Mouse (Mus musculus) limb, embryonic 13.5 days (tissue): Measurements from ENCODE around the gene Spocd1. TPM values are rescaled to one million over a fixed set of nuclear protein-coding genes. Genes with fewer than 3 reads are reported as not detected.

Source experiments
- ATAC-seq: fragments of 200-750 bp; cut with Nextera tagmentation; 2 replicates; pipeline ENCODE4 v1.8.0; 2017; ENCODE audit warnings: low read depth, moderate number of reproducible peaks, moderate TSS enrichment; ENCODE audit not compliant: low FRiP score
- H3K27ac ChIP-seq: fragments of 300-500 bp; sonication (generic); 2 replicates; pipeline ENCODE4 v1.5.1; 2015; ENCODE audit warnings: inconsistent platforms, mild to moderate bottlenecking, moderate library complexity
- H3K27me3 ChIP-seq: fragments of 300-500 bp; sonication (generic); 2 replicates; pipeline ENCODE4 v1.6.1; 2015; ENCODE audit warnings: mild to moderate bottlenecking, inconsistent platforms
- H3K36me3 ChIP-seq: fragments of 300-500 bp; sonication (generic); 2 replicates; pipeline ENCODE4 v1.6.1; 2015; ENCODE audit warnings: inconsistent platforms, mild to moderate bottlenecking, moderate library complexity
- H3K4me1 ChIP-seq: fragments of 300-500 bp; sonication (generic); 2 replicates; pipeline ENCODE4 v1.6.1; 2015; ENCODE audit warnings: inconsistent platforms
- H3K4me2 ChIP-seq: fragments of 300-500 bp; sonication (generic); replicated peaks from 2 replicates; pipeline ENCODE4 v1.6.1; 2015; ENCODE audit warnings: inconsistent platforms, mild to moderate bottlenecking, moderate library complexity
- H3K4me3 ChIP-seq: fragments of 300-500 bp; sonication (generic); 2 replicates; pipeline ENCODE4 v1.5.1; 2015; ENCODE audit warnings: moderate library complexity, mild to moderate bottlenecking, inconsistent platforms
- H3K9ac ChIP-seq: fragments of 300-500 bp; sonication (generic); 2 replicates; pipeline ENCODE4 v1.6.1; 2015; ENCODE audit warnings: mild to moderate bottlenecking, inconsistent platforms
- H3K9me3 ChIP-seq: fragments of 300-500 bp; sonication (generic); 2 replicates; pipeline ENCODE4 v1.6.1; 2016; ENCODE audit warnings: inconsistent platforms
- WGBS: fragments of 180-500 bp; shearing (Covaris S2); methylation state at CpG from one replicate; pipeline ENCODE4 v1.1.7; 2015; 5-methylcytosine and 5-hydroxymethylcytosine counted together
- polyA plus RNA-seq: library from polyadenylated mRNA; unstranded; fragments of >200 nt; fragmentation: Nextera tagmentation; extraction: Ambion mirVana; gene quantifications from 2 replicates; pipeline ENCODE4 v1.2.1, GENCODE M21; 2015

Gene Spocd1
- polyA plus RNA-seq, 1 experiment from 2014 or later: 0.06 TPM

DNA sequence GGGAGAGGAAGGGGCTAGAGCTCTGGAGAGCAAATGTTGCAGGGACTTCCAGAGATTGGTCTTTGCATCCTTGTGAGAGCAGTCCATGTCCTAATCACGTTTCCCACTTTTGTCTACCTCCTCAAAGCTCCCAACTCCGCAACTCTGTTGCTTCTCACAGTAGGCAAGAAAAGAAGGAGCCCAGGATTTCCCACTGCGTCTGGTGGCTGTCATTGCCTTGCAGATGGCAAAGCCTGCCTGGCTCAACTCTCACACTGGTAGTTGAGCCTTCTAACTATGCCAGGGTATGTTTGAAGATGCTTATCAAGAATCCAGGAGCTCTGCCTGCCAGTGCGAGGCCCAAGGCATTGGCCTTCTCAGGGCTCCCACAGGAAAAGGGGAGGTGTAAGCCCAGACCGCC lies 54.0 kb downstream of the Spocd1 start:
- 18% methylated on average over 5 of the region's 5 CpGs for WGBS

DNA sequence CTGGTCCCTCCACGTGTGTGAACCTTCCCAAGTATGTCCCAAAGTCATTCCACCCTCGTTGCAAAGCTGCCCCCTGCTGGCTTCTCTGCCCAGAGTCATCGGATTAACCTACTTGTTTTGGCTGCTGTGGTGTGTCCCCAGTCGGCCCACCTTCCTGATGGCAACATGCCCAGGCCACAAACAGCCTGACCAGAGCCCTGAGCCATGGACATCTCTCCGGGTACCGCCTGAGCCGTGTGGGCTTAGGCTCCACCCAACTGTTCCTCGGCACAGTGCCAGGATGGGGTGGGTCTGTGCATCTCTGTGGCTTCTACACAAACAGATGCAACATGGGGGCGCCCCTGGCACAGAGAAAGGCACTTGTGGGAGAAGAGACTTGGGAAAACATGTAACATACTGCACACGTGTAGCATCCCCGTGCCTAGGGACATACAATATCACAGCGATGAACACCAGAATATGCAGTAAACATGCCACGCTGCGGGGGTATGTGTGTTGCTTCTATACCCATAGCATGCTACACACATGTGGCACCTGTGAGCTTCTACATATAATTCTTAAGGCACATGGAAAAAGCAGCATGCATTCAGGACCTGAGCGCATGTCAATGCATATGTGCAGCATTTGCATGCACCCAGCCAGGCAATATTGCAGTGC lies 54.8 kb downstream of the Spocd1 start:
- Histone ChIP-seq H3K9ac (peak overlapping the region; percentile 77), H3K27me3 (peaks cover 87% of the 10 kb centered on the region), H3K9me3 (no peaks in the 10 kb centered on the region), H3K27ac (no peak overlapping the region), H3K4me1 (peaks cover 57% of the 10 kb centered on the region), H3K36me3 (no peaks in the 10 kb centered on the region), H3K4me2 (peak overlapping the region; percentile 84), H3K4me3 (peak overlapping the region; percentile 67)
- 4% methylated on average over 15 of the region's 15 CpGs for WGBS
- no peak for ATAC-seq

More for the DNA sequence above, 54.0 kb downstream of the Spocd1 start:
- Histone ChIP-seq H3K4me3 (no peak overlapping the region), H3K4me1 (peaks cover 53% of the 10 kb centered on the region), H3K9me3 (no peaks in the 10 kb centered on the region), H3K4me2 (no peak overlapping the region), H3K27me3 (peaks cover 87% of the 10 kb centered on the region), H3K9ac (peak overlapping the region; percentile 1; the same call in 1 of the 2 replicates), H3K36me3 (no peaks in the 10 kb centered on the region), H3K27ac (no peak overlapping the region)
- ATAC-seq: no peak

DNA sequence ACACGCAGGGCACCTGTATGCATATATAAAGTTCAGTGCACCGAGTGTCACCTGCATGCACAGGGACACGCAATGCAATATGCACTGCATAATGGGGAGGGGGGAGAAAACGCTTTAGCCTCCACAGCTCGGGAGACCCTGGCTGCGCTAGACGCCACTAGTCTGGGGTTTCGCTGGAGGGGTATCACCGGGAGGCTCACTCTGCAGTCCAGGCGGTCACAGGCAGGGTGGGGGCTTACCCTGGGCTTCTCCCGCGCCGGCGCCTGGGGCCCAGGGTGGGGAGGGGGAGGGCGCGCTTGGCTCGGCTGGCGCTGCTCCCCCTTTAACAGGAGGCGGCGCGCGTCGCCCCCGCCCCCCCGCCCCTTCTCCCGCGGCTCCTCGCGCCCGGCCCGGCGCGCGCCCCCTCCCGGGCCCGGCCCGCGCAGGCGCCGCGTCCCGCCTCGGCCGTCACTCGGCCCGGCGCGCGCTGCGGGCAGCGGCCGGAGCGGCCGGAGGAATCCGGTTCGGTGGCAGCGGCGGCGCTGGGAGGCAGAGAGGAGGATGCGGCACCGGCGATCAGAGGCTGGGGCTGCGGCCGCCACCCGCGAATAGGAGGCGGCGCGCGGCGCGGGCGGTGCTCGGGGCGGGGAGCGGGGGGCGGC lies 55.5 kb downstream of the Spocd1 start, which contains the start of gene Adgrb2:
TSS of gene Adgrb2 (plus strand) at position 450 of the 641 bp plus-strand sequence.
- Histone ChIP-seq H3K27me3 (peaks cover 89% of the 10 kb centered on the region), H3K36me3 (no peaks in the 10 kb centered on the region), H3K9me3 (no peaks in the 10 kb centered on the region), H3K4me2 (peak within 1 kb of the TSS; percentile 84), H3K9ac (peak within 1 kb of the TSS; percentile 77), H3K27ac (no peak within 1 kb of the TSS), H3K4me1 (peaks cover 57% of the 10 kb centered on the region), H3K4me3 (peak within 1 kb of the TSS; percentile 67)
- peak; percentile 33 for ATAC-seq
- WGBS: under 1% methylated on average over 35 of the region's 77 CpGs

DNA sequence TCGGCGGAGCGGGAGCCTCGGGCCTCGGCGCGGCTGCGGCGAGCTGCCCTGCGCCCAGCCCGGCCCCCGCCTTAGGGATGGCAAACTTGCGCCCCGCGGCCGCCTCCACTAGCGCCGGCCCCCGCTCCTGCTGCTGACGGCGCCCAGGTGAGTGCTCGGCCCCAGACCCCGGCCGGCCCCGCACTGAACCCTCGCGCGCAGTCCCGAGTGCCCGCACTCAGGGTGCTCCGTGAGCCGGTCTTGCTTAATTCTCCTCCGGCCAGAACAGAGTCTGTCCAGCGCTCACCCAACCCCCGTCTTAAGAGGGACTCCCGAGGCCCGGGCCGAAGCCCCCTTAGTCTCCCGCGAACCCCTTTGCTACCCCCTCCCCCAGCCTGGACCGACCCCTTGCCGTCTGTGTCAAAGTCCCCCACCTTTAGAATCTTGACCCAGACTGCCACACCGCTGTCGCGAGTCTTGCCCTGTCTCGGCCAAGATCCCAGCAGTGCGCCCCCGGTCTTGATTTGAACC lies 56.2 kb downstream of the Spocd1 start:
- no peak overlapping the region for H3K27ac ChIP-seq
- WGBS: under 1% methylated on average over 38 of the region's 48 CpGs

DNA sequence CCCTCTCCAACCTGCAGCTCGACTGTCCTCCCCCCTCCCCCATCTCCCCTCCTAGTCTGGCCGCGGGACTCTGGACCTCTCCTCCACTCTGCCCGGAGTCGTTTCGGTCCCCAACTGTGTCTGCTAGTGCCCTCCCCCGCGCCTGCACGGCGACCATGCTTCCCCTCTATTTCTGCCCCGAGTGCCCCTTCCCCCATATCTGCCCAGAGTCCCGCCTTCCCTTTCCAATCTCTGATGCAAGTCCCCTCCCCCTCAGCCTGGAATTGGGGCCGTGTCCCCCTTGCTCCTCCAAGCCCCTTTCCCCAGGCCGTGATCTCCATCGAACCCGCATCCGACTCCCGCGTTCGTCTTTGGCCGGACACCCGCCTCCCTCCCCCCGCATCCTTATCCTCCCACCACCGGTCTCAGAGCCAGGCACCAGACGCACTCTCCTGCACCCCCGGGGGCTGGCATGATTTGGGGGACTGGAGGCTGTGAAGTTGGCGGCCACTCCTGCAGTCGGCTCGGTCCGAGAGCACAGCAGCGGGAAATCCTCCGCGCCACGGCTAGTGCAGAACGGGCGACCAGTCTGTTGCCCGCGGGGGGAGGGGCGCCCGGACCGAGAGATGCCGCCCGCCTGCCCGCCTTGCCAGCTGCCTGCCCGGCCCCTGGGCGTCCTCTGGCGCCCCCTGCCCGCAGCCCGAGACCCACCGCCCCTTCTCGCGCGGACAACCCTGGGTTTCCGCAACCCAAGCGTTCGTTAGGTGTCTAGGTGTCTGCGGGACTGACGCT lies 56.8 kb downstream of the Spocd1 start:
- peak overlapping the region; percentile 67 for H3K4me3 ChIP-seq
- H3K4me2 ChIP-seq: peak overlapping the region; percentile 84
- H3K9ac ChIP-seq: peak overlapping the region; percentile 77
- no peak overlapping the region for H3K27ac ChIP-seq
- peaks cover 77% of the 10 kb centered on the region for H3K27me3 ChIP-seq
- under 1% methylated on average over 57 of the region's 58 CpGs for WGBS
- H3K4me1 ChIP-seq: peaks cover 67% of the 10 kb centered on the region
- no peaks in the 10 kb centered on the region for H3K36me3 ChIP-seq
- H3K9me3 ChIP-seq: no peaks in the 10 kb centered on the region
- 0 out of 2 replicates have a peak, but pooled peaks have one; percentile 1 for ATAC-seq

More for the DNA sequence above, 56.2 kb downstream of the Spocd1 start:
- H3K4me2 ChIP-seq: peak overlapping the region; percentile 84
- H3K4me3 ChIP-seq: peak overlapping the region; percentile 67
- peaks cover 62% of the 10 kb centered on the region for H3K4me1 ChIP-seq
- peak; percentile 22; the same call in 1 of the 2 replicates for ATAC-seq
- H3K9ac ChIP-seq: peak overlapping the region; percentile 77
- H3K36me3 ChIP-seq: no peaks in the 10 kb centered on the region
- H3K27me3 ChIP-seq: peaks cover 83% of the 10 kb centered on the region
- H3K9me3 ChIP-seq: no peaks in the 10 kb centered on the region

DNA sequence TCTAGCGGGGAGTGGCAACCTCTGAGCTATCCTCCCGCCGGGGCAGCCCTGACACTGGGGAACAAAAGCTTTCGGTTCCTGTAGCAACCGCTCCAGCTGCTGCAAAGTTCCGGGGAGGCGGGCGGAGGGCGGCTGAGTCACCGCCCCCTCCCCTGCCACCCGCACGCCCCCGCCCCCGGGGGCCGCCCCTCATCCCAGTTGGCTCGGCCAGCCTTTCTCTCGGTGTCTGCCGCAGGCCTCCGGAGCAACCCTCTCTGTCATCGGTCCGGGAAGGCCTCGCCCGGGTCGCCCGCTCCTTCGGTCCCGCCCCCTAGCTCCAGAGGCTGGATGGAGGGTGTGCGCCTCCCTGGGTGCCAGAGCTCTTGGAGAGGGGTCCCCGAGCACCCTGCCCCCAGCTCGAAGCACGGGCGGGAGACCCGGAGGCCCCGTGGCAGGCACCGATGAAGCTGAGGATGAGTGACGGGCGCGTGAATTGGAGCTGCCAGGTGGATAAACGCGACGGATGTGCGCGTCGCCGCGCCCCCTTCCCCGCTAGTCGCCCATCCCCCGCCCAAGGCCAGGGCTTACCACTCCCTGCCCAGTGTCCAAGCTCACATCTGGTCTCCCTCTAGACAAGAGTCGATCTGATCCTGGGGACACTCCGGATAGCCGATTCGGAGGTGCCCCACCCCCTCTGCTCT lies 58.9 kb downstream of the Spocd1 start:
- Histone ChIP-seq H3K27me3 (peaks cover 58% of the 10 kb centered on the region), H3K27ac (no peak overlapping the region), H3K36me3 (peaks cover 10% of the 10 kb centered on the region), H3K4me2 (peak overlapping the region; percentile 84), H3K9ac (peak overlapping the region; percentile 69), H3K4me3 (peak overlapping the region; percentile 51), H3K4me1 (peaks cover 51% of the 10 kb centered on the region), H3K9me3 (no peaks in the 10 kb centered on the region)
- peak; percentile 17; the same call in 1 of the 2 replicates for ATAC-seq
- under 1% methylated on average over 53 of the region's 53 CpGs for whole genome bisulfite sequencing

DNA sequence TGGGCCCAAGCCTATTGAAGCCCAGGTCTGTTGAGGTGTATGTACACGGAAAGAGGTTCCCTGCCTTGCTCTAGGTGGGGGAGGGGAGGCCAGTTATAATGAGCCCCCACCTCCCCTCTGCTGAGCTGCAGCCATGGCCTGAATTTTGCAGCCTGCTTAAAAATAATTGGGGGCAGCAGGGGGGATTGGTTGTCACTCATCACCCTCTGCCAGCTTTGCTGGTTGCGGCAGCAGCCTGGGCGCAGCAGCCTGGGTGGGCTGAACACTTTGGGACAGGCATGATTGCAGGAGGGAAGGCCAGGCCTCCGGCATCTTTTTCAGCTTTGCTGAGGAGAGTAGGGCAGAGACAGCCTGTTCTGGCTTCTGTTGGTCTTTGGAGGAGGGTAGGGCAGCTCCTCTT lies 60.9 kb downstream of the Spocd1 start:
- Histone ChIP-seq H3K4me2 (no peak overlapping the region), H3K9me3 (no peaks in the 10 kb centered on the region), H3K4me1 (peaks cover 37% of the 10 kb centered on the region), H3K27me3 (peaks cover 50% of the 10 kb centered on the region), H3K27ac (no peak overlapping the region), H3K4me3 (no peak overlapping the region), H3K36me3 (peaks cover 18% of the 10 kb centered on the region), H3K9ac (no peak overlapping the region)
- ATAC-seq: no peak
- WGBS: 55% methylated on average over 4 of the region's 4 CpGs

DNA sequence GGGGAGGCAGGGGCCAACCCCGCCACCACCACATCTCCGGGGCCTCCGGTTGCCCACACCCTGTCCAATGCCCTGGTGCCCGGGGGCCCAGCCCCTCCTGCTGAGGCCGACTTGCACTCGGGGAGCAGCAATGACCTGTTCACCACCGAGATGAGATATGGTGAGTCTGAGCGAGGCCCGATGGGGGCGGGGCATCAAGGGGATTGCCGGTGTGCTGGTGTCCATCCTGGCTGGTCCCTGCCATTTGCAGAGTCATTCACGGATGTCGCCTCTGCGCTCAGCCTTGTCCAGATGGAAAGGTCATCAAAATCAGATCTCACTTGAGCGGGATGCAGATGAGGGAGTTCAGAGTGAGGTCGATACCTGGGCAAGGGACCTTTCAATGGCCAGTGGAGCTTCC lies 63.7 kb downstream of the Spocd1 start:
- no peak overlapping the region for H3K4me2 ChIP-seq
- H3K4me1 ChIP-seq: peaks cover 18% of the 10 kb centered on the region
- no peak overlapping the region for H3K27ac ChIP-seq
- no peak overlapping the region for H3K4me3 ChIP-seq
- peaks cover 50% of the 10 kb centered on the region for H3K27me3 ChIP-seq
- ATAC-seq: no peak
- no peak overlapping the region for H3K9ac ChIP-seq
- no peaks in the 10 kb centered on the region for H3K9me3 ChIP-seq
- 79% methylated on average over 16 of the region's 16 CpGs for WGBS
- H3K36me3 ChIP-seq: peaks cover 22% of the 10 kb centered on the region

DNA sequence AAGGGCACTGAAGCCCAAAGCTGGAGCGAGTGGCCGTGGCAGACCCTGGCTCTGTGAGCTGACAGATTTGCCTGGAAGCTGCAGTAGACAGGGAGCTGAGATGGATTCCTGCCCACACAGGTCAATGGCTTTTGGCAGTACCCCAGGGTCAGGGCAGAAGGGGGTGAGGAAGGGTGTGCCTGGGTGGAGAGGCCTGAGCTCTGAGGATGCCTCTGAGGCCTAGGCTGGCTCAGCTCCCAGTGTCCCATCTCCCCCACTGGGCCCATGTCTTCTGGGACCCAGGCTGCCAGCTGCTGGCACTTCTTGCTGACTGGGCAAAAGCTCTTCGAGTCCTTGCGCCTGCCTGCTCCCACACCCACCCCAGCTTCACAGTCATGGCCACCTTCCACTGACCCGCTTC lies 64.2 kb downstream of the Spocd1 start:
- Histone ChIP-seq H3K9ac (no peak overlapping the region), H3K4me3 (no peak overlapping the region), H3K4me1 (peaks cover 13% of the 10 kb centered on the region), H3K36me3 (peaks cover 22% of the 10 kb centered on the region), H3K9me3 (no peaks in the 10 kb centered on the region), H3K27me3 (peaks cover 50% of the 10 kb centered on the region), H3K4me2 (no peak overlapping the region), H3K27ac (no peak overlapping the region)
- no peak for ATAC-seq
- WGBS: 98% methylated on average over 5 of the region's 5 CpGs

DNA sequence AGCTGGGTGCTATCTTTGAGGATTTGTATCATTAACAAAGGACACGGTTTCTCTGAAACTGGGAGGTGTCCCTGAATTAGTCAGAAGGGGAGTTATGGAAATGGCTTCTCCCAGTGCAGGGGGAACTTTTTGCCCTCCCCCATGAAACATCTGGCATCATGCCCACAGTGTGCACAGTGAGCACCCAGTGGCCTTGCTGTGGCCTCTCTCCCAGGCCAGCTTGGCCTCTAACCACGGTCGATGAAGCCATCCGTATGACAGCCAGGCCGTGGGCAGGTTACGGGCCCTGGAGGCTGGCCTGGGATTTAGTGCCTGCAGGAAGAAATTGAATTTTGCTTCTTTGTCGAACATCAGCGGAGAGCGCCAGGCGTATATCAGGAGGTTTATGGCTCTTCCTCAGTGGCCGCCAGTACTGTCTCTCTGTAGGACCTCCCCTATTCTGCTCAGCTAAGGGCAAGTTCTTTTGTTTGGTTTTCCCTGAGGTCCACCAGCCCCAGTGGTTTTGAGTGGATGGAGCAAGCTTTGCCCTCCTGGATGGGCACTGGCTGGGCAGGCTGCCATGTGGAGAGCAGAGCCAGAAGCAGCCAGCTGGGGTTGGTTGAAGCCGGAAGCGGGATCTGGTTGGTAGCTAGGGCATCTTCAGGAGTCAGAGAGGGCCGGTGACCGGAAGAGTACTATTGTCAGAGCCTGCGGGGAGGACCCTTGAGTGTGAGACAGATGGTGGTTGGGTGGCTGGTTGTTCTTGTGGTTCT lies 65.1 kb downstream of the Spocd1 start:
- Histone ChIP-seq H3K36me3 (peaks cover 22% of the 10 kb centered on the region), H3K4me2 (no peak overlapping the region), H3K27ac (no peak overlapping the region), H3K4me1 (peaks cover 10% of the 10 kb centered on the region), H3K27me3 (peaks cover 48% of the 10 kb centered on the region), H3K9ac (no peak overlapping the region), H3K9me3 (no peaks in the 10 kb centered on the region), H3K4me3 (no peak overlapping the region)
- 88% methylated on average over 16 of the region's 16 CpGs for WGBS
- no peak for ATAC-seq

DNA sequence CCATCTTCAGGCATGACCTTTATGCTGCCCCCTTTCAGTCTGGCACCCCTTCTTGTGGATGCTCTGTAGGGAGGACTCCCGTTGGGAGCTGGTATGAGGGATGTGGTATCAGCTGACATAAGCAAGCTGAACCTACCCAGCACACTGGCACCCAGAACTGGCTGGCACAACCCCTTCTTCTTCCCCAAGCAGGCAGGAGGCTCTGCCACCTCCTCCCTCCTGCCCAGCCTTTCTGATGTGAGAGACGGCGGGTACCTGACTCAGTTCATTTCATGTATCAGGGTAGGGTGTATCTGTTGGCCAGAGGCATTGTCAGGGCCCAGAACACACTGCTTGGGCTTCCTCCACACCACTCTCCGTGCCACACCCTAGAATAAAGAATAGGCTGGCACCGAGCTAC lies 65.7 kb downstream of the Spocd1 start:
- Histone ChIP-seq H3K9ac (no peak overlapping the region), H3K9me3 (no peaks in the 10 kb centered on the region), H3K27ac (no peak overlapping the region), H3K4me2 (no peak overlapping the region), H3K4me3 (no peak overlapping the region), H3K27me3 (peaks cover 50% of the 10 kb centered on the region), H3K4me1 (peaks cover 10% of the 10 kb centered on the region), H3K36me3 (peaks cover 22% of the 10 kb centered on the region)
- ATAC-seq: no peak
- WGBS: 86% methylated on average over 5 of the region's 5 CpGs
